Mouse (Mus musculus) liver, embryonic 13.5 days (tissue): Measurements from ENCODE around the gene Slc4a1. TPM values are rescaled to one million over a fixed set of nuclear protein-coding genes. Genes with fewer than 3 reads are reported as not detected.
"Not testable (repeated sequence)": the region's sequence is repeated elsewhere in the genome, so short reads cannot be mapped to it uniquely, and the experiment has no call there.

ENCODE experiments used
- ATAC-seq: fragments of 200-750 bp; cut with Nextera tagmentation; 2 replicates; pipeline ENCODE4 v1.8.0; 2017; ENCODE audit warnings: low read depth, mild to moderate bottlenecking, moderate number of reproducible peaks, moderate library complexity
- DNase-seq: peaks from one replicate; pipeline ENCODE4 v3.0.0; 2022
- H3K27ac ChIP-seq: fragments of 300-500 bp; sonication (generic); 2 replicates; pipeline ENCODE4 v1.5.1; 2015; ENCODE audit warnings: moderate library complexity, mild to moderate bottlenecking, inconsistent platforms
- H3K27me3 ChIP-seq: fragments of 300-500 bp; sonication (generic); 2 replicates; pipeline ENCODE4 v1.6.1; 2015; ENCODE audit warnings: mild to moderate bottlenecking, inconsistent platforms
- H3K36me3 ChIP-seq: fragments of 300-500 bp; sonication (generic); 2 replicates; pipeline ENCODE4 v1.6.1; 2015; ENCODE audit warnings: mild to moderate bottlenecking, inconsistent platforms
- H3K4me1 ChIP-seq: fragments of 300-500 bp; sonication (generic); replicated peaks from 2 replicates; pipeline ENCODE4 v1.6.1; 2015; ENCODE audit warnings: inconsistent platforms
- H3K4me2 ChIP-seq: fragments of 300-500 bp; sonication (generic); 2 replicates; pipeline ENCODE4 v1.6.1; 2015; ENCODE audit warnings: inconsistent platforms, mild to moderate bottlenecking, moderate library complexity
- H3K4me3 ChIP-seq: fragments of 300-500 bp; sonication (generic); replicated peaks from 2 replicates; pipeline ENCODE4 v1.5.1; 2015; ENCODE audit warnings: mild to moderate bottlenecking, inconsistent platforms
- H3K9ac ChIP-seq: fragments of 300-500 bp; sonication (generic); 2 replicates; pipeline ENCODE4 v1.6.1; 2015; ENCODE audit warnings: mild to moderate bottlenecking, inconsistent platforms
- H3K9me3 ChIP-seq: fragments of 300-500 bp; sonication (generic); replicated peaks from 2 replicates; pipeline ENCODE4 v1.6.1; 2016; ENCODE audit warnings: inconsistent platforms
- WGBS: fragments of 180-500 bp; shearing (Covaris S2); methylation state at CpG from one replicate; pipeline ENCODE4 v1.1.7; 2015; ENCODE audit not compliant: insufficient replicate concordance; 5-methylcytosine and 5-hydroxymethylcytosine counted together
- polyA plus RNA-seq: library from polyadenylated mRNA; unstranded; fragments of >200 nt; fragmentation: Nextera tagmentation; extraction: Ambion mirVana; gene quantifications from 2 replicates; pipeline ENCODE4 v1.2.1, GENCODE M21; 2015

The Slc4a1 gene
- 734 and 914 TPM in 2 replicates for polyA plus RNA-seq

DNA sequence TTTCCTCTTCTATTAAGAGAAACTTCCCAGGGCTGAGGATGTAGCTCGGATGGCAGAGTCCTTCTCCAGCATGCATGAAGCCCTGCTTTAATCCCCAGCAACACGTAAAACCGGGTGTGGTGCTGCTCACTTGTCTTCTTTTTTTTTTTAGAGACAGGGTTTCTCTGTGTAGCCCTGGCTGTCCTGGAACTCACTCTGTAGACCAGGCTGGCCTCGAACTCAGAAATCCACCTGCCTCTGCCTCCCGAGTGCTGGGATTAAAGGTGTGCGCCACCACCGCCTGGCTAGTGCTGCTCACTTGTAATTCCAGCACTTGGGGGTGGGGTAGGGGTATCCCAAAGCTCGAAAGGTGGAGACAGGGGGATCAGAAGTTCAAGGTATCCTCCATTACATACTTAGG is at the start of gene Slc4a1:
TSS of gene Slc4a1 (minus strand) at position 101 of the 400 bp plus-strand sequence.
- WGBS, result 62% methylated on average over 8 of the region's 8 CpGs
- Histone ChIP-seq H3K4me1 (peaks cover 77% of the 10 kb centered on the region), H3K36me3 (peaks cover 30% of the 10 kb centered on the region), H3K27ac (peak within 1 kb of the TSS; percentile 99), H3K4me3 (peak within 1 kb of the TSS; percentile 84), H3K4me2 (peak within 1 kb of the TSS; percentile 72), H3K27me3 (peaks cover 31% of the 10 kb centered on the region), H3K9ac (peak within 1 kb of the TSS; percentile 99)
- not testable (repeated sequence) for DNase-seq, H3K9me3 ChIP-seq, ATAC-seq

DNA sequence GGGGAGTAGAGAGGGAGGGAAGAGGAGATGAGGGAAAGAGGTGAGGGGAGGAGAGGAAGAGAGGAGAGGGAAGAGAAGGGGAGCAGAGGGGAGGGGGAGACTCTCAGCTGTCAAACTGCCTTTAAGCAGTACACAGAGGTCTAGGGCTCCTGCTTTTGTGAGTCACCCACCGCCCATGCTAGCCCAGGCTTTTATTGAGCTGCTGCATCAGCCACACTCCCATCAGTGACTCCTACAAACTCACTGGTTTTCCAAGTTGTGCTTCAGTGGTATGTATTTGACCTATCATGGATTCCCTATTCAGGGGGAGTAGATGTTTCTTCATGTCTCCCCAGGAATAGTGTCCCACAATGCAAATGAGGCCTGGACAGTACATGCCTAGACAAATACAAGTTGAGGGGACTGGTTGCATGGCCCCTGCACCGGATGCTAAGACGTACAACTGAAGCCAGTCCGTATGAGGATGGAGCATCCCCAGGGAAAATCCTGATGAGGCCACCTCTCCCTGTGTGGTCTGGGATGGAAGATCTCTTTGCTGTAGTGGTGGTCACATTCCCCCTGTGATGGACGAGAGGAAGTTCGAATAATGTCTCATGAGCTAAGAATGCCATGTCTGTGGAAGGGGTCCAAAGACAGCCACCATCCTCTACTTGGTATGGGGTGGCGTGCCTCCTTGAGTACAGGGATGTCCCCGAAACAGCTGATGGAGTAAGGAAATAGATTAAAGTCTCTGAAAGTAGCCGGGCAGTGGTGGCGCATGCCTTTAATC is 49.2 kb upstream of the Slc4a1 start:
- 63% methylated on average over 10 of the region's 10 CpGs for WGBS
- DNase-seq, result no peak
- peaks cover 15% of the 10 kb centered on the region for H3K4me1 ChIP-seq
- no peak overlapping the region for H3K9ac ChIP-seq
- no peak overlapping the region for H3K4me3 ChIP-seq
- no peaks in the 10 kb centered on the region for H3K36me3 ChIP-seq
- H3K9me3 ChIP-seq, result no peaks in the 10 kb centered on the region
- H3K27ac ChIP-seq, result no peak overlapping the region
- no peak for ATAC-seq
- no peak overlapping the region for H3K4me2 ChIP-seq
- peaks cover 21% of the 10 kb centered on the region for H3K27me3 ChIP-seq

DNA sequence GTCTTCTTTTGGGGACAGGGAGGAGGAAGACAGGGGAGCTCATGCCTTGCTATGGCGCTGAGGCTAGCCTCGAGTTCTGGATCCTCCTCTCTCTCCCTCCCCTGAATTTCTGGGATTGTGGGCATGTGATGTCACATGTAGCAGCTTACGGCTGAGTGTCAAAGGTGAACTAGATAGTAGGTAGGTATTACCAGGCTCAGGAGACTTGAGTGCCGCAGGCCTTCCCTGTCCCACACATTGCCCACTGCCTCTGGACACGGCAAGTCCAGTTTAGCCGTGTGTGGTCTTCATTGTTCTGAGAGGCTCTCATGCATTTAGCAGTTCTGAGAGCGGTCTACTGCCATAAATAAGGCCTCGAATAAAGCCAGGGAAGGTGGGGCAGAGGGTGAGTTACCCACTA is 47.1 kb upstream of the Slc4a1 start:
- H3K36me3 ChIP-seq, result no peaks in the 10 kb centered on the region
- ATAC-seq (no peak), DNase-seq (no peak)
- 68% methylated on average over 8 of the region's 8 CpGs for WGBS
- H3K27me3 ChIP-seq, result peaks cover 18% of the 10 kb centered on the region
- no peak overlapping the region for H3K4me2 ChIP-seq
- H3K9ac ChIP-seq, result no peak overlapping the region
- no peak overlapping the region for H3K27ac ChIP-seq
- H3K4me1 ChIP-seq, result peaks cover 30% of the 10 kb centered on the region
- no peaks in the 10 kb centered on the region for H3K9me3 ChIP-seq
- no peak overlapping the region for H3K4me3 ChIP-seq

DNA sequence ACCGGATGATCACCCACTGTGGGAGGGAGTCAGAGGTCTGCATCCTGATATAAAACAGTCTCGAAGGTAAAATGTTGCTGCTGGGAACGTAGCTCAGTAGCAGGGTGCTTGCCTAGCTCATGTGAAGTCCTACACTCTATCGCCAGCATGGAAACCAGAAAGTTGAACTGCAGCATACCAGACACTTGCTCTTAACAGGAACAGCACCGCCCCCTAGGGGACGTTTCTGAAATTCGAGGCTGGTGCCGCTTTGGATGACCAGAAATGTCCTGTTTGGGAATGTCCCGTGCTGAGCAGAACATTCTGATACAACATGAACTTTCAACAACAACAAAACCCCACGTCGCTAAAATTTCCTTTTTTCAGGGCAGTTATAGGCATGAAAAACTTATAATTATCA is 45.7 kb upstream of the Slc4a1 start:
- Histone ChIP-seq H3K4me1 (peaks cover 32% of the 10 kb centered on the region), H3K9me3 (no peaks in the 10 kb centered on the region), H3K9ac (peak overlapping the region; percentile 47), H3K36me3 (no peaks in the 10 kb centered on the region), H3K27ac (peak overlapping the region; percentile 59), H3K27me3 (peaks cover 13% of the 10 kb centered on the region), H3K4me3 (no peak overlapping the region), H3K4me2 (peak overlapping the region; percentile 16)
- ATAC-seq, result no peak
- peak; percentile 83 for DNase-seq
- 6% methylated on average over 11 of the region's 11 CpGs for WGBS

DNA sequence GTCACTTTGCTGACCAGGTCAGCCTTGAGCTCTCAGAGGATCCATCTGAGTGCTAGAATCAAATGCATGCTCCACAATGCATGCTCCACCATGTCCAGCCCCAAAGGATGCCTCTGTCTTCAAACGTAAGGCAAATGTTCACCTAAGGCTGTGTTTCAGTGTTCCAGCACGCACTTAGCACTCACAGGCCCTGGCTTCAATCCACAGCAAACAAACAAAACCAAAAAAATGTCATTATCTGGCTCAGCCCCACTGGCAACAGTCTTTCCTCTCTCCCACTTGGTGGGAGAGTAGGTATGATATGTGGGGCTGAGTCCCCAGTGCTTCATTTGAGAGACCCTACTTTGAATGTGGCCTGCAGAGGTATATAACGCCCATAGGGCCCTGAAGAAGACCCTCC is 45.1 kb upstream of the Slc4a1 start:
- no peak for DNase-seq
- Histone ChIP-seq H3K9ac (peak overlapping the region; percentile 47), H3K9me3 (no peaks in the 10 kb centered on the region), H3K4me3 (no peak overlapping the region), H3K4me1 (peaks cover 39% of the 10 kb centered on the region), H3K4me2 (peak overlapping the region; percentile 16; the same call in 1 of the 2 replicates), H3K36me3 (peaks cover 3% of the 10 kb centered on the region), H3K27ac (peak overlapping the region; percentile 59), H3K27me3 (peaks cover 13% of the 10 kb centered on the region)
- no peak for ATAC-seq
- WGBS, result 76% methylated on average over 3 of the region's 3 CpGs

DNA sequence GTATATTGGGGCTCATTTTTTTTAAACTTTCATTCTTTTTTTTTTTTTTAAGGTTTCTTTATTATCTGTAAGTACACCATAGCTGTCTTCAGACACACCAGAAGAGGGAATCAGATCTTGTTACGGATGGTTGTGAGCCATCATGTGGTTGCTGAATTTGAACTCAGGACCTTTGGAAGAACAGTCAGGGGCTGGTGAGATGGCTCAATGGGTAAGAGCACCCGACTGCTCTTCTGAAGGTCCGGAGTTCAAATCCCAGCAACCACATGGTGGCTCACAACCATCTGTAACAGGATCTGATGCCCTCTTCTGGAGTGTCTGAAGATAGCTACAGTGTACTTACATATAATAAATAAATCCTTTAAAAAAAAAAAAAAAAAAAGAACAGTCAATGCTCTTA is 44.3 kb upstream of the Slc4a1 start:
- H3K4me2 ChIP-seq, result peak overlapping the region; percentile 86; the same call in 1 of the 2 replicates

DNA sequence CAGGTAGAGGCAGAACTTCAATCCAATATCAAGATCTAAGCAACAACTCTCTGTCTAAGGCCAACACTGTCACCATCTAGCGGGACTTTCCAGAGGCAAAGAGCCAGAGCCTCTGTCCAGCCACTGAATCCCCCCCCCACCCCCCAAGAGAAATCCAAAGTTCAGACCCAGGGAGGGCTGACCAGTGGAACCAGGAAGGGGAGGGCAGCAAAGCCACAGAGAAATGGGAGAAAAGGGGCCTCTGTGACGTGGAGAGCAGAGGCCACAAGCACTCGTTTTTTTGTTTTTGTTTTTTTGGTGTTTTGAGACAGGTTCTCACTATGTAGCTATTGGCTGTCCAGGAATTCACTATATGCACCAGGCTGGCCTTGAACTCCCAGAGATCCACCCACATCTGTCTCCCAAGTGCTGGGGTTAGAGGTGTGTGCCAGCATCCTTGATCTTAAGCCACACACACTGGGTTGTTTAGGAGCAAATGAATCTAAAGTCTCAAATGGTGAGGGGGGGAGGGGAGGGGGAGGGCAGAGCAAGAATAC is 43.9 kb upstream of the Slc4a1 start:
- H3K4me3 ChIP-seq, result peak overlapping the region; percentile 87
- WGBS, result 73% methylated on average over 3 of the region's 3 CpGs
- DNase-seq, result no peak

More for the DNA sequence above, 44.3 kb upstream of the Slc4a1 start:
- not testable (repeated sequence) for H3K36me3 ChIP-seq, H3K9me3 ChIP-seq, DNase-seq, H3K4me3 ChIP-seq, H3K9ac ChIP-seq, ATAC-seq
- Histone ChIP-seq H3K27me3 (peaks cover 13% of the 10 kb centered on the region), H3K27ac (peak overlapping the region; percentile 97; the same call in 1 of the 2 replicates), H3K4me1 (peaks cover 46% of the 10 kb centered on the region)
- WGBS, result 87% methylated on average over 3 of the region's 3 CpGs

DNA sequence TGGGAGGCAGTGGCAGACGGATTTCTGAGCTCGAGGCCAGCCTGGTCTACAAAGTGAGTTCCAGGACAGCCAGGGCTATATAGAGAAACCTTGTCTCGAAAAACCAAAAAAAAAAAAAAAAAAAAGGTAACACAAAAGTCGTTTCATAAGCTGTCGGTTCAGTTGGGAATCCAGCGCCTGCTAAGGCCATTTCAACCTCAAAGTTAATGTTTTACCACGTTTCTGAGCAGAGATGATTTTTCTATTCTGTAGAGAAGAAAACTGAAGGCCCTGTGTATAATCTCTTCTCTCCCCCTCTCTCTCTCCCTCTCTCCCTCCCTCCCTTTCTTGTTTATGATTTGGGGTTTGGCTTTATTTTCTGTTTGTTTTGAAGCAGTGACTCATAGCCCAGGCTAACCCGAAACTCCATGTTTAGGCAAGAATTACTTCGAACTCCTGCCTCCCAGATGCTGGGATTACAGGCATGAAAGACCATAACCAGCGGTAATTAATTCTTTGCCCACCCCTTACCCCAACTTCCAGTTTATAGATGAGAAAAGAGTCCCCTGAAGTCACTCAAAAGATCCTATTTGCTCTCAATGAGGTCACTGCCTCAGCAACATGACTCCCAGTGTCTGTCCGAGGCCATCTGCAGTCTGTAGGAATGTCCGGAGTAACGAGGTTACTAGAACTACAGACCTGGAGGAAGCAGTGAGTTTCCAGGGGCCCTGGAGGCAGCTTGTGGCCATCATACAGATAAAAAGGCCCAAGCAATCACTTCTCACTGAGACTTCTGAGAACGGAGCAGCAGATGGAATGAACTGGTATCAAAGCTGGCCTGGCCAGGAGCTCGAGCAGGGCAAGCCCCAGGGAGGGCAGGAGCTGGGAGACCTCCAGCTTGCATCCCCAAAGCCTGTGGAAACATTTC is 43.1 kb upstream of the Slc4a1 start:
- ATAC-seq, result no peak
- 36% methylated on average over 15 of the region's 15 CpGs for WGBS
- Histone ChIP-seq H3K9me3 (no peaks in the 10 kb centered on the region), H3K9ac (peak overlapping the region; percentile 74), H3K27ac (peak overlapping the region; percentile 97), H3K4me3 (peak overlapping the region; percentile 87), H3K27me3 (peaks cover 5% of the 10 kb centered on the region), H3K36me3 (peaks cover 22% of the 10 kb centered on the region), H3K4me2 (peak overlapping the region; percentile 86), H3K4me1 (peaks cover 58% of the 10 kb centered on the region)
- no peak for DNase-seq

More for the DNA sequence above, 43.9 kb upstream of the Slc4a1 start:
- ATAC-seq, result no peak
- Histone ChIP-seq H3K4me2 (peak overlapping the region; percentile 86), H3K4me1 (peaks cover 51% of the 10 kb centered on the region), H3K36me3 (peaks cover 15% of the 10 kb centered on the region), H3K27me3 (peaks cover 9% of the 10 kb centered on the region), H3K9ac (peak overlapping the region; percentile 74), H3K27ac (peak overlapping the region; percentile 97), H3K9me3 (no peaks in the 10 kb centered on the region)

DNA sequence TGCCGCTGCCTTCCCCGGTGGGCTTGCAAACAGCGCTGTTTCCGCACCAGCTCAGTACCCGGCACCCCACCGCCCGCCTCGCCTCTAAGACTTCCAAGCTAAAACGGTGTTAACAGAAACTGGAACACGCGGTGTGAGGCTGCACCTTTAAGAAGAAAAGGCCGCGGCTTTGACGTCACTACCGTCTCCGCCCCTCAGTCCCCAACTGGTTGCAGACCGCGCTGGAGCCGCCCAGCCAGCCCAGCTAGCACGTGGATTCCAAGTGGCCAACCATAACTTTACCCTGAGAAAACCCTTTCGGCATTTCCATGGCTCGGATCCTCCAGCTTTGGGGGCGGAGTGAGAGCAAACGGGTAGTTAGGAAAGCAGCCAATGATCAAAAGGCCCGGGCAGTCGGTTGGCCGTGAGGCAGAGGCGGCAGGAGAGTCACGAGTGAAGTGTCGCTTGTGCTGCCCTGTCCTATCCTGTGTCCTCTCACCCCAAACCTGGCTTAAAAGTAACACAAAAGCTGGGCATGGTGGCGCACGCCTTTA is 42.4 kb upstream of the Slc4a1 start:
- Histone ChIP-seq H3K27me3 (peaks cover 5% of the 10 kb centered on the region), H3K4me2 (peak overlapping the region; percentile 86)
- WGBS, result under 1% methylated on average over 32 of the region's 32 CpGs

DNA sequence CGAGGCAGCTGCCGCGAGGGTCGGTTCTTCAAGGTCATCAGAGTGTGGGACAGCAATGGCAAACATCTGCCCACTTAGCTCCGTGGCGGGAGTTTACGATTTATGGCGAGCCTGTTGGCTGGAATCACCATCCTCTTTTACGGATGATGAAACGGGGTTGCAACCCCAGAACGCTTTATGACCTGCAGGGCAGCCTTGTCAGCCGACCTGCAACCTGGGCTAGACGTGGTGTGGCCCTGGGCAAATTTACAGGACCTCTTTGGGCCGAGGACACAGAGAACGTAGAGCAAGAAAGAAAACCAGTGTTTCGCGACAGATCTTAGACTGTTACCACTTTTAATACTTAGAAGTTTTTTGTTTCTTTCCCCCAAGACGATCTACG is 41.8 kb upstream of the Slc4a1 start, which contains the start of gene Slc25a39:
TSS of gene Slc25a39 (minus strand) at position 113 of the 382 bp plus-strand sequence.
- H3K9me3 ChIP-seq, result no peaks in the 10 kb centered on the region
- peak within 1 kb of the TSS; percentile 87 for H3K4me3 ChIP-seq
- DNase-seq (no peak), ATAC-seq (no peak)
- peaks cover 35% of the 10 kb centered on the region for H3K36me3 ChIP-seq
- peak within 1 kb of the TSS; percentile 97 for H3K27ac ChIP-seq
- peak within 1 kb of the TSS; percentile 86 for H3K4me2 ChIP-seq
- H3K9ac ChIP-seq, result peak within 1 kb of the TSS; percentile 96
- peaks cover 6% of the 10 kb centered on the region for H3K27me3 ChIP-seq
- WGBS, result under 1% methylated on average over 19 of the region's 19 CpGs
- H3K4me1 ChIP-seq, result peaks cover 65% of the 10 kb centered on the region

More for the DNA sequence above, 42.4 kb upstream of the Slc4a1 start:
- H3K27ac ChIP-seq, result peak overlapping the region; percentile 97
- ATAC-seq, result peak; percentile 88
- peaks cover 65% of the 10 kb centered on the region for H3K4me1 ChIP-seq
- DNase-seq, result peak; percentile 99
- peaks cover 29% of the 10 kb centered on the region for H3K36me3 ChIP-seq
- H3K9me3 ChIP-seq, result no peaks in the 10 kb centered on the region
- H3K4me3 ChIP-seq, result peak overlapping the region; percentile 87
- H3K9ac ChIP-seq, result peak overlapping the region; percentile 96
